In the genomic region with DNA sequence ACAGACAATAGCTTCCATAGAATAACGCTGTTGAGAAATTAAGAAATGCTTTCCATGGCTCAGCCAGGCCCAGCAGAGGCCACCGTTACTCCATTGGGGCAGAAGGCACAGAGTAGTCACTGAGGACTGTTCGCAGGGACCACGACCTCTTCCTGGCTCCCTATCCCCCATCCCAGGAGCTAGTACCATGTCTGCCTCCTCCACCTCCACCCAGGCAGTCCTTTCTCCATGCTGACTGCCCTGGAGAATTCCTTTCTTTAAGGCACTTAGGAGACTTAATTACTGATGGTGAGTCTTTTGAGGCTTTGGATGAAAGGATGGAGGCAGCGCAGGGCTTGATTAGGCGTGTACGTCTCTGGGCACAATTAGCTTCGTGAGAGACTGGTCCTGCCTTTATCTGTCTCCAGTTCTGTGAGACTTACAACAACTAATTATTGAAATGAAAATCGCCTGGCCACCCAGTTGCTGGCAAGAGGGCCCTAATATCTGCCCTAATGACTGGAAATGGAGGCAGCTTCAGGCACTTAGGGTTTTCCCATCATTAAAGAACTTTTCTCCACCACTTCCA, we compare ENCODE assay signal across 20 mouse cellular contexts.
DNase-seq lines count a peak whose midpoint lies in the region; ATAC-seq and TF ChIP-seq lines count a peak whose summit lies in the region.
"Had no signal": no experiment of that assay in that cellular context is flagged by ENCODE, and none has a peak within 500 bp of the region (broad histone marks: within the 10 kb centered on the region; RNA-seq: fewer than 3 reads in every experiment).

No protein-coding gene starts in this region.

- WGBS in kidney, embryonic 14.5 days: 74% methylated on average over 9 of the region's 9 CpGs
- WGBS in kidney, adult 2 months: 80% methylated on average over 9 of the region's 9 CpGs
- 21% methylated on average over 9 of the region's 9 CpGs for WGBS in forebrain, embryonic 12.5 days
- 78% methylated on average over 9 of the region's 9 CpGs for WGBS in intestine, postnatal 0 days

- H3K36me3 ChIP-seq in kidney, embryonic 14.5 days (ENCODE audit: control insufficient read depth, insufficient read depth, low read length): no peaks in the 10 kb centered on the region
- H3K36me3 ChIP-seq in kidney, adult 2 months (ENCODE audit: control insufficient read depth, insufficient read depth, low read length): no peaks in the 10 kb centered on the region
- H3K36me3 ChIP-seq in forebrain, embryonic 12.5 days (replicated peaks): no peaks in the 10 kb centered on the region
- no peaks in the 10 kb centered on the region for H3K36me3 ChIP-seq in intestine, postnatal 0 days (ENCODE audit: control insufficient read depth, insufficient read depth)
- H3K36me3 ChIP-seq: embryonic facial prominence, embryonic 13.5 days; heart, embryonic 15.5 days; neural tube, embryonic 13.5 days had no signal

- H3K9me3 ChIP-seq in kidney, embryonic 14.5 days (ENCODE audit: control insufficient read depth, low read length): no peaks in the 10 kb centered on the region
- no peaks in the 10 kb centered on the region for H3K9me3 ChIP-seq in forebrain, embryonic 12.5 days
- no peaks in the 10 kb centered on the region for H3K9me3 ChIP-seq in intestine, postnatal 0 days (ENCODE audit: control insufficient read depth)
- H3K9me3 ChIP-seq: embryonic facial prominence, embryonic 13.5 days; heart, embryonic 15.5 days; neural tube, embryonic 13.5 days had no signal

- no peak for ATAC-seq in kidney, embryonic 14.5 days (ENCODE audit: low FRiP score, low TSS enrichment)
- peak; percentile 70; the same call in 1 of the 2 replicates for ATAC-seq in forebrain, embryonic 12.5 days (ENCODE audit: low FRiP score)
- no peak for ATAC-seq in intestine, postnatal 0 days
- no peak for ATAC-seq in megakaryocyte-erythroid progenitor cell, adult 5-6 weeks (replicated peaks; ENCODE audit: low FRiP score, low TSS enrichment, poor library complexity, severe bottlenecking)

- no peak overlapping the region for H3K4me2 ChIP-seq in kidney, embryonic 14.5 days (replicated peaks; ENCODE audit: low read depth, low read length)
- H3K4me2 ChIP-seq in forebrain, embryonic 12.5 days: no peak overlapping the region
- no peak overlapping the region for H3K4me2 ChIP-seq in intestine, postnatal 0 days (replicated peaks; ENCODE audit: low read depth)
- H3K4me2 ChIP-seq: embryonic facial prominence, embryonic 13.5 days; heart, embryonic 15.5 days; liver, embryonic 11.5 days; neural tube, embryonic 13.5 days had no signal

- H3K9ac ChIP-seq in kidney, embryonic 14.5 days (ENCODE audit: low read depth, low read length): no peak overlapping the region
- no peak overlapping the region for H3K9ac ChIP-seq in forebrain, embryonic 12.5 days
- no peak overlapping the region for H3K9ac ChIP-seq in intestine, postnatal 0 days (ENCODE audit: low read depth, low read length)
- H3K9ac ChIP-seq: embryonic facial prominence, embryonic 13.5 days; heart, embryonic 15.5 days; neural tube, embryonic 13.5 days had no signal

- H3K4me1 ChIP-seq in kidney, embryonic 14.5 days (ENCODE audit: control insufficient read depth, insufficient read depth, low read length): peaks cover 23% of the 10 kb centered on the region
- no peaks in the 10 kb centered on the region for H3K4me1 ChIP-seq in kidney, adult 2 months (ENCODE audit: control insufficient read depth, insufficient read depth, low read length)
- H3K4me1 ChIP-seq in forebrain, embryonic 12.5 days: peaks cover 37% of the 10 kb centered on the region
- H3K4me1 ChIP-seq in intestine, postnatal 0 days (replicated peaks; ENCODE audit: control insufficient read depth, insufficient read depth, low read length): no peaks in the 10 kb centered on the region

- no peak overlapping the region for H3K4me3 ChIP-seq in kidney, embryonic 14.5 days (ENCODE audit: low read length)
- H3K4me3 ChIP-seq in kidney, adult 2 months (ENCODE audit: insufficient read depth, low read depth, low read length): no peak overlapping the region
- no peak overlapping the region for H3K4me3 ChIP-seq in forebrain, embryonic 12.5 days (replicated peaks)
- no peak overlapping the region for H3K4me3 ChIP-seq in intestine, postnatal 0 days (ENCODE audit: low read depth, low read length)
- H3K4me3 ChIP-seq: embryonic facial prominence, embryonic 13.5 days; heart, embryonic 15.5 days; neural tube, embryonic 13.5 days had no signal

- H3K27me3 ChIP-seq in kidney, embryonic 14.5 days (ENCODE audit: control insufficient read depth, insufficient read depth, low read length): no peaks in the 10 kb centered on the region
- no peaks in the 10 kb centered on the region for H3K27me3 ChIP-seq in kidney, adult 2 months (replicated peaks; ENCODE audit: control insufficient read depth, insufficient read depth, low read length)
- H3K27me3 ChIP-seq in forebrain, embryonic 12.5 days: 0 out of 2 replicates have a peak, but pooled peaks cover 11% of the 10 kb centered on the region
- no peaks in the 10 kb centered on the region for H3K27me3 ChIP-seq in intestine, postnatal 0 days (replicated peaks; ENCODE audit: control insufficient read depth, insufficient read depth, low read length)
- H3K27me3 ChIP-seq: embryonic facial prominence, embryonic 13.5 days; neural tube, embryonic 13.5 days had no signal

- TF ChIP-seq CTCF in kidney, adult 2 months (conservative IDR thresholded peaks at IDR 0.05; ENCODE audit: insufficient read depth, insufficient read length, low read depth, low read length): no peak
- peak; percentile 30; the same call in 1 of the 2 replicates for TF ChIP-seq CTCF in intestine, postnatal 0 days (IDR thresholded peaks at IDR 0.05; ENCODE audit: low read depth)

- TF ChIP-seq POLR2A in kidney, adult 2 months (IDR thresholded peaks at IDR 0.05; ENCODE audit: low read depth, low read length): no peak

- 0 out of 2 replicates have a peak overlapping the region, but pooled peaks have one; percentile 7 for H3K27ac ChIP-seq in kidney, embryonic 14.5 days (ENCODE audit: low read depth, low read length)
- no peak overlapping the region for H3K27ac ChIP-seq in kidney, adult 2 months (ENCODE audit: insufficient read depth, low read depth, low read length)
- no peak overlapping the region for H3K27ac ChIP-seq in forebrain, embryonic 12.5 days
- H3K27ac ChIP-seq in intestine, postnatal 0 days (ENCODE audit: low read depth, low read length): no peak overlapping the region
- H3K27ac ChIP-seq: embryonic facial prominence, embryonic 13.5 days; heart, embryonic 15.5 days; neural tube, embryonic 13.5 days had no signal

- DNase-seq in kidney, adult 2 months: no peak
- DNase-seq in Muller cell, postnatal 12 days (ENCODE audit: inconsistent ontology term): peak; percentile 11
- DNase-seq in ovary, postnatal 10 days (ENCODE audit: low spot score): no peak
- DNase-seq in frontal cortex, adult 2 months (ENCODE audit: extremely low spot score in 1 of 2, low spot score in 1 of 2): no peak
- DNase-seq: cerebellum, adult 8-10 months; gastrocnemius, postnatal 25 days; kidney, postnatal 25 days; lung, adult 18-20 months; lung, postnatal 36 days; right cerebral cortex, postnatal 14 days; spleen, adult 18-20 months; thymus, postnatal 14 days had no signal
